Mouse (Mus musculus): Measurements from ENCODE around the gene Xylt1.

The Xylt1 gene

DNA sequence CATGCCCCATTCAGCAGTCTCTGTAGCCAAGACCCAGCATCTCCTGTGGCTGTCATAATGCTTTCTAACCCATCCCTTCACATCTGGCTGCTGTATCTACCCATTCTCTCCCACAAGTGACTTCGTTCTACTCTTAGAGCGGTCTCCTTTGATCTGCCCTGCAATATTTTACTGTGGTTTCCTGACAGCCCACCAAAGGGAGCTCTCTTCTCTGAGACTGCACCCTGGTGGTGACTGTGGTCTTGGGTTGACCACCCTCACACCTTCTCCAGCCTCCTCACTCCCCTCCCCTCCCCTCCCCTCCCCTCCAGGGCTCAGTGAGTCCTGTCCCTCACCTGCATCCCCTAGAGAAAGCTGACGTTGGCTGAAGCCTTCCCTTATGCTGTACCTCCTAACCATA is 178.3 kb downstream of the Xylt1 start:
- no peak for DNase-seq (ENCODE audit: low read depth, low spot score)

- DNase-seq (ENCODE audit: low read depth, low spot score), result no peak
Measured at GRCm38 (mm10) chr7:117563939-117564499, 183.2 kb downstream of the Xylt1 start.

DNA sequence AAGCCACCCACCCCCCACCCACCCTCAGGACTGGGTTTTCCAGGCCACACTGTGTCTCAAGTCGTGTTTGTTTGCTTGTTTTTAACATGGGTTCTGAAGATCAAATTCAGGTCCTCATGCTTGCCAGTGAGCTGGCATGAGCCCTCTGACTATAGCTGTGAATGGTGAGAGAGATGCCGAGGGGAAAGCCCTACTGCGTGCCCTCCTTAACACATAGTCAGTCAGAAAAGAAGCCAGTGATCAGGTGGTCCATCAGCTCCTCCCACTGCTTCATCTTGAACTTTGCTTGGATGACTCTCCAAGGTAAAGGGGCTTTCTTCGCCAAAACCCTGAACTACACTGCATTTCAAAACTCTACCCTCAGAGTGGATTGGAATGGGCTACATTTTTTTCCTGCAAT is 183.8 kb downstream of the Xylt1 start:
- no peak for DNase-seq (ENCODE audit: low read depth, low spot score)

GRCm38 (mm10) chr7:117566115-117566514 is 185.3 kb downstream of the Xylt1 start:
- peak; percentile 59 for DNase-seq (ENCODE audit: low read depth, low spot score)

DNA sequence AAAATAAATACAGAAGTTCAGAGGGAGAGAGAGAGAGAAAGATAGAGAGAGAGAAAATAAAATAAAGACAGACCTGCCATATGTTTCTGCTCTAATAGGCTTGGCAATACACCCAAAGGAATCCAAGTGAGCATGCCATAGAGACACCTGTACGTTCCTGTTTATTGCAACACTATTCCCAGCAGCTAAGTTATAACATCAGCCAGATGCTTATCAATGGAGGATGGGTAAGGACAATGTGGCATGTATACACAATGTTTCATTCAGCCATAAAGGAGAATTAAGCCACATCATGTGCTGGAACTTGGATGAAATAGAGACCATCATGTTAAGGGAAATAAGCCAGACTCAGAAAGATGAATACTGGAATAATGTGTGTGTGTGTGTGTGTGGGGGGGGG is 186.1 kb downstream of the Xylt1 start:
- no peak for DNase-seq (ENCODE audit: low read depth, low spot score)

GRCm38 (mm10) chr7:117567252-117567651 is 186.5 kb downstream of the Xylt1 start:
- no peak for DNase-seq (ENCODE audit: low read depth, low spot score)

DNA sequence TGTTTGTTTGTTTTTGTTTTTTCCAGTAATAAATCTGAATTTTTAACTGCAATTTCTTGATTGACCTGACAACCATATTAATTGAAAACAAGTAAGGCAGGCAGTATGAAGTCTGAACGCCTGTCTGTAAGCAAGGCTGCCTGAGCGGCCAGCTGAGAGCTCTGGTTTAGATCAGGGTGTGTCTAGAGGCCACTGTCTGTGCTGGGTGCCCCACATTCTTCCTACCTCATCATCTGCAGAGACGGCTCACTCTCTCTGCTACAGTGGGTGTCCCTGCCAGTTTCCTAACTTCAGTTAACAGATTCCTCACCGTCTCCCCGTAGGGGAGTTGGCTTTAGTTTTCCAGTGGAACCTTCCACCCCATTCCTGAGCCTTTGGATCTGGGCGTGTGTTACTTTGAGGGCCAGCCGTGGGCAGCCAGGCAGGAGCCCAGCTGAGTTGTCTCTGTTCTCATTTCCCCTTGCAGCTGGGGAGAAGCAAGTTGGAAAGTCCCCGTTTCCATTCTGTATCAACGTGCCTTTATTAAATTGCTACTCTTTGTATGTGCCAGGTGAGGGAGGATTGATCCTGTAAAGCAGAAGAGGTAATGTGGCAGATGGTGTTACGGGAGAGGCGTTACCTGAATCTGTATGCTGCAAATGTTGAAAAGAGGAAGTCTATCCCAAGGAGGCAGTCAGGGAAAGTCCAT is 187.0 kb downstream of the Xylt1 start:
- no peak for DNase-seq (ENCODE audit: low read depth, low spot score)

DNA sequence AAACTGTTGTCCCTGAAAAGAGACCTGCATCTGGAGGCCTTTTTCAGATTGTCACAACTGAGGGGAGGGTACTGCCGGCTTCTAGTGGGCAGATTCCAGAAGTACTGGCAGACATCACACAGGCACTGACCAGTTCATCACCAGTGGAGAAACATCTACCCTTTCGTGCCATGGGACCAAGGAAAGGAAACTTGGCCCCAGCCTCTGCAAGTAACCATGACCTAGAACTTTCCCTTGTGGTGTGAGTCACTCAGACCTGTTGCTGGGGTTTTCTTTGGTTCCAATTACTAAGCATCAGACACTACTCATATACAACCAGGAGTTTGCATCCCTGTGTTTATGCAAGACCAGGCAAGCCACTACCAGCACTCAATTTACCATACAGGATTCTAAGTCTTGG is 190.4 kb downstream of the Xylt1 start:
- no peak for DNase-seq (ENCODE audit: low read depth, low spot score)

- no peak for DNase-seq (ENCODE audit: low read depth, low spot score)
Measured at GRCm38 (mm10) chr7:117571713-117572112, 190.9 kb downstream of the Xylt1 start.

DNA sequence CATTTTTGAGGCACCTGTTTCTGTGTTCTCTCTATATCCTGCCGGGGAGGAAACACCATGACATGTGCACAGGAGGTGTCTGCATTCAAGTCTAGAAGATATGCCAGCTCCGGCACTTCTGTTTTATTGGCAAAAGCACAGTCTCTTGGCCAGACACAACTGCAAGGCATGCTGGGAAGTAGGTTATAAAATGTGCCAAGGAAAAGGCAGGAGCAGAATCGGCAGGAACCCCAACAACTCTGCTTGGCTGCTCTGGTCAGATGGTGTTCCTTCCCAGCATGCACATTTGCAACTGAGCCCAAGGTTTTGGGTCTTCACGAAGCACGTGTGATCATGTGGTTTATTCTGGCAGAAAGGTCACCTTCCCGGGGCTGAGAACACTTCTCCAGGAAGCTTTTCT is 192.4 kb downstream of the Xylt1 start:
- no peak for DNase-seq (ENCODE audit: low read depth, low spot score)

DNA sequence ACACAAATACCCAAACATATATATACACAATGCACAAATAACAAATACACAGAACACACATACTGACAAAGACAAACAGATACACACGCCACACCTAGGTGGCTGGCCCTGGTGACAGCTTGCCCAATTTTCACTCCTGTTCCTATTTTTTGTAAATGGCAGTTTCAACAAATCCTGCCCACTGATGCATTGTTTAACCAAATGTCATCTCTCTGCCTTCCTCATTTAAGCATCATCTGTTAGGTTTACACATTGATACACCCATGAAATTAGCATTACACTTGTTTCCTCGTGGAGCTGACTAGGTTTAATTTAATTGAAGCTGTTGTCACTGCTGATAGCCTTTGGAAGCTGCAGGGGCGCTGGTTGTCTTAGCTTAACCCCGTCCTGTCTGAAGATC is 194.6 kb downstream of the Xylt1 start:
- DNase-seq (ENCODE audit: low read depth, low spot score), result no peak

DNA sequence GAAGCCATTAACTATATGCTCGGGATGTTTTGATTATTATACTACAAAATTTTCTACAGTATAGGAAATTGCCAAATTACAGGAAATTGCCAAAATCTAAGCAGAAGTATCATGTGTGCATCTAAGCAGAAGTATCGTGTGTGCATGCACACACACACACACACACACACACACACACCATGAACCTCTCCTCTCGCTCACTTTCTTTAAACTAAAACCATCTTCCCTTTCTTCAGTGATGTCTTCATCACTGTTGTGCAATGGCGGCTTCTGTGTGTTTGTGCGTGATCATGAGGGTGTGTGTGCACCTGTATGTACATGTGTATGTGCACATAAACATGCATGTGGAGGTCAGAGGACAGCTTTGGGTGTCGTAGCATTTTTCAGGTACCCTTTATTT is 196.3 kb downstream of the Xylt1 start:
- DNase-seq (ENCODE audit: low read depth, low spot score), result no peak

GRCm38 (mm10) chr7:117585164-117585563 is 204.4 kb downstream of the Xylt1 start:
- DNase-seq (ENCODE audit: low read depth, low spot score), result peak; percentile 34

- DNase-seq (ENCODE audit: low read depth, low spot score), result no peak
Measured at GRCm38 (mm10) chr7:117586811-117587210, 206.0 kb downstream of the Xylt1 start.

GRCm38 (mm10) chr7:117587234-117587929 is 206.6 kb downstream of the Xylt1 start:
- DNase-seq (ENCODE audit: low read depth, low spot score), result no peak

DNA sequence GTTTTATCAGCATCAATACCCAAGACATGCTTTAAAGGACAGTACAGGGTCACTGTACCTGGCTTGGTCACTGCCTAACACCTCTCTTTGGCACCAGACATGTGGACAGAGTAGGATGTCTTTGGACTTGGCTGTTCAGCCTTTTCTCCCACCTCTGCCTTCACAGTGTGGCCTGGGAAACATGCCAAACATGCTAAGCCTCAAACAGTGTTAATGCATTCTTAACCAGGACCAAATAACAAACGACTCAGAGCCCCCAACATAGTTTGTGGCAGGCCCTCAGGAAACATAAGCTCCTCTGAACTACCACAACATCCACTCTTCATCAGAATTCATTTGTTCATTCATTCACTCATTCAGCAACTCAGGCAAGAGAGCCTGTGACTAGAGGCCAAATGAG is 207.6 kb downstream of the Xylt1 start:
- DNase-seq (ENCODE audit: low read depth, low spot score), result no peak

DNA sequence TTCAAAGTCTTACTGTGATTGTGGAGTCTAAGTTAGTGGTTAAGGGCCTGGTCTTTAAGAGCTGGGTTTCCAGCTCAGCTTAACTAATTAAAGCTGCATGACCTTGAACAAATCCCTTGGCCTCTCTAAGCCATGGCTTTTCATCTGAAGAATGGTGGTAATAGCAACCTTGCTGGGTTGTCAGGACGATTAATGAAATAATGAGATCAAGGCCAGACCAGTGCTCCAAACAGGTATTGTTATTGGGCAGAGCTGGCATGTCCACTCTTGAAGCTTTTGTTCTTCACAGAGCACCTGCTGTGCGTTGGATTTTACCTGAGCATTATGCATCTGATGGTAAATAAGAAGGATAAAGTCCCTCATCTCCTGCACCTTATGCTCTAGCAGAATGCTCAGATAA is 208.6 kb downstream of the Xylt1 start:
- no peak for DNase-seq (ENCODE audit: low read depth, low spot score)

DNA sequence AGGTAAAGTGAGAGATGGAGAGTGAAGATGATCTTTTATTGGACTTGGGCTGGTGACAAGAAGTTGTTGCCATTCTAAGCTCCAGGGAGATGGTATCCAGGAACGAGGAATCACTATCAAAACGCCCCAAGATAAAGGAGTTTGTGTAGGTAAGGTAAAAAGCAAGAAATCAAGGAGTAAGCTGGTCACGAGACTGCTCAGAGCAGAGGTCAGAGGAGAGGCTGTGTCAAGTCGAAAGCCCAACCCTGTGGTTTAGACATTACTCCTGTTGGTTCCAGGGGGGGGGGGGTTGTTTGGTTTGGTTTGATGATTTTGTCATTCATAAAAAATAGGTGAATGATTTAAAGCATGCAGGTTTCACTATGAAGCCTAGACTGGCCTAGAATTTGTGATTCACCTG is 209.0 kb downstream of the Xylt1 start:
- no peak for DNase-seq (ENCODE audit: low read depth, low spot score)

DNA sequence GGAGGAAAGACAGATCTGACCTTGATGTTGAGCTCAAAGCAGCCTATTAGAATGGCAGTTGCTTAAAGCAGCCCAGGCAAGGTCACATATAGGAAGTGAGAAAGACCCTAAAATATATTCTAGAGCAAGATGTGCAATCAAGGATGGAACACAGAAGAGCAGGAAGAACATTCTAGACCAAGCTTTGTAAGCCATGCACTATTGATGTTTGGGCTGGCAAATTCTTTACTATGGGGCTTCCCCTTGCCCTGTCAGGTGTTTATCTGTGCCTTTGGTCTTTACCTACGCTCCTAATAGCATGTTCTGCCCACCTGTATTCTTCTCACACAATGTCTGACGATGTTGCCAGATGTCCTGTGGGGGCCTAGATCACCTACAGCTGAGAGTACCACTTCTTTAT is 213.4 kb downstream of the Xylt1 start:
- no peak for DNase-seq (ENCODE audit: low read depth, low spot score)

DNA sequence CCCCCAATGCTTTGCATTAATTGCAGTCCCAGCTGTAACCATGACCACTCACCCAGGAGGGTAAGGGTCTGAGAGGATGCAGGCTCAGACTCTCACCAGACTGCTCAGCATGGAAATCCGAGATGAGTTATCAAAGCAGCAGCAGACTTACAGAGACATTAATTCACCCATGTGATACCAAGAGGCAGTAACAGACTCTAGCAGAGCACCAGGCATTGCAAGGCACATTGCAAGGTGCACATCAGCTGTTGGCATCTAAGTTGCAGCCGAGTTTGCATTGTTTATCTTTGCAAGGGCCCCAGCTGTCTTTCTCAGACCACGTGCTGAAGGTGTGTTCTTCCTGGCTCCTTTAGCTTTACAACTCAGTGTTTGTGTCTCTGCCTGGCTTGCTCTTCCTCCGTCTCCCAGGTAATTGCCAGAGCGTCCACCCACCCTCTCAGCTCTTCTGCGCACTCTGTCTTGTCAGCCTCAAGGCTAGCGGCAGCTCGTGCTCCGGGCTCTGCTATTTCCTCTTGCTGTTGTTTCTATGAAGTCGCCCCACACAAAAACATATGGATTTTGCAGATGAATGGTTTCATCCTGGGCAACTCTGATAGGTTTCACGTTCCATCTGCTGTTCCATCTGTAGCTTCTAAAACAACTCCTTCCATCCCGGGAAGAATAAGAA is 214.4 kb downstream of the Xylt1 start:
- no peak for DNase-seq (ENCODE audit: low read depth, low spot score)

DNA sequence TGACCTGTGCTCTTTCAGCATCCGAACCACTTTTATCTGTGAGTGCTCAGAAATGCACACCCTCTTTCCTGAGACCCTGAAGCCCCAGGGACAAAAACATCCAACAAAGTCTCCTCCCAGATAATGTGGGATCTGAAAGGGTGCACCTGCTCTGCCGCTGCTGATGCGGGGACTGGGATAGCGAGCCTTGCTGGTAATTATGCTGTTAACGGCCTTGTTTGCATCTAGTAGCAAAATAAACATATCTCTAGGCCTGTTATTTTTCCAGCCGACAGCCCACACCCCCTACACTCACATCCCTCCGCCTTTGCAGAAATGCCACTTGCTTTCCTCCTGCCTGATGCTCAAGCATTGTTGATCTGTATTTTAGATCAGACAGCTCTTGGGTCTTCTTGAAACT is 219.7 kb downstream of the Xylt1 start:
- no peak for DNase-seq (ENCODE audit: low read depth, low spot score)

DNA sequence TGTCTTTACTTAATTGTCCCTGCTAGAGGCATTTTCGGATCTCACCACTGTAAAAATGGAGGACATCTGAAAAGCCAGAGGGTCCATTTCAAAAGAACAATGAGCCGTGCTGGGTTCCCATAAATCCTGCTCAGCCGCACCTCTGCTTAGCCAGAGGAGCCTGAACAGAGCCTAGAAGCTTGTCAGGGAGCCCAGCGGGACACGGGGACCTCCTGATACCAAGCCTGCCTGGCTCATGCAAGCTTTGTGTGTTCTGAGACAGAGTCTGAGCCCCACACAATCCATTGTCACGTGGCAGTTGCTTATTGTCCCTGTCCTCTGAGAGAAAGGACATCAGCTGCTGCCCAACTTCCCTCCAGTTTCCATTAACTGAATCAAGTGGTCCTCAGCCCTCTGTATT is 229.7 kb downstream of the Xylt1 start:
- no peak for DNase-seq (ENCODE audit: low read depth, low spot score)

Measured in CD4-positive helper T cell, adult 2 months (primary cell).